Mouse (Mus musculus): ENCODE results near the gene Anxa8.

- no peak for TF ChIP-seq CTCF (conservative IDR thresholded peaks at IDR 0.05; ENCODE audit: low read length)
- TF ChIP-seq POU5F1 (IDR thresholded peaks at IDR 0.05; ENCODE audit: borderline replicate concordance, low read length): no peak
- no peak for TF ChIP-seq NANOG (IDR thresholded peaks at IDR 0.05; ENCODE audit: borderline replicate concordance, low read length)
These were observed 1.0 kb downstream of the Anxa8 start for GRCm38 (mm10) chr14:34086806-34087205.
